Mouse (Mus musculus) adrenal gland, adult (tissue): ENCODE results near the gene Car7.
"Not testable (repeated sequence)": the region's sequence is repeated elsewhere in the genome, so short reads cannot be mapped to it uniquely, and the experiment has no call there.

Experiments used
- DNase-seq, 2 experiments: peaks; one replicate each; pipeline ENCODE4 v3.0.0; 2022 to 2023; ENCODE audit warnings: low spot score in 1 of 2; ENCODE audit not compliant: inconsistent age in 2 of 2

The Car7 gene

DNA sequence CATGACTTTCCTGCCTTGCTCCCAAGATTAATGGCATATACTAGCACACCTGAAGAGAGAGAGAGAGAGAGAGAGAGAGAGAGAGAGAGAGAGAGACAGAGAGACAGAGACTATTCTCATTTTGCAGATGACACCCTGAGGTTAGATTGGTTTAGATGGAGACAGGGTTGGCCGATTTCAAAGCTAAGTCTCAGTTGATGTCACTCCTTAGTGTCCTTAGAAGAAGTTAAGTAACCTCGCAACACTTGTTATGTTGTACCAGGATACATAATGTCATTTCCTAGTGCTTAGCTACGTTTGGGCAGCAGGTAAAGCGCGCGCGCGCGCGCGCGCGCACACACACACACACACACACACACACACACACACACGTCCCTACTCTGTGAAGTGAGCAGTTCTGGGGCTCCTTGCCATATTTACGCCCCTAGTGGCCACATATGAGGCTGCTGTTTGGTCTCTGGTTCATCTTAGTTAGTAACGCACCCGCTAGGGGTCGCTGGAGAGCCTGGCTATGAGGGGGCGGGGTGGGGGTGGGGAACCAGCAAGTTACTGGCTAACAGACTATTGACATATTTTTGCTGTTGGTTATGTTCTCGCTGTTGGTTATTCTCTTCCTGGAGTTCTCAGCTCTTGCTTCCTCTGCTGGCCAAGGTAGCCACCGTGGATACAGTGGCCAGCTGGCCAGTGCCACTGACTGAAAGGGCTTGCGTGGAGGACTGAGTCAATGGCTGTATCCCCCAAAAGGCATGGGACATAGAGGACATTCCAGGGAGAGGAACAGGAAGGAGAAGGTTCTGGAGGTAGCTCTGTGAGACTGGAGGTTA, 30.4 kb downstream of the Car7 start:
- DNase-seq = peak; percentile 81 to 94

DNA sequence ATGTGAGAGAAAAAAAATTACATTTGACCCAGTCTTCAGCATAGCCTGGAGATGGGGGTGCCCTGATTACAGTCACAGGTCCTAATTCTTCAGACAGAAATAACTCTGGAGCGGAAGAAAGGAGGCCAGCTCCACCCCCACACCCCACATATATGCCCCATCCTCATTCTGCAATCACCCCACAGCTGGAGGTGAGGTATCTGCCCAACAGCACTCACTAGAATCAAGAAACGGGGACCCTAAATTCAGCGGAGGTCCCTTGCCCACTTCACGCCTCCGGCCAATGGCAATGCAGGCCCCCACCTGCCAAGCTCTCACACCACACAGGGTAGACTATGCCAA, 30.9 kb downstream of the Car7 start:
- DNase-seq = peak in 1 of 2 experiments; percentile 28

GRCm38 (mm10) chr8:104569559-104569958, 35.1 kb downstream of the Car7 start:
- DNase-seq = peak; percentile 55 to 77

- peak; percentile 84 to 94 for DNase-seq
Observed at GRCm38 (mm10) chr8:104570436-104571343, 36.2 kb downstream of the Car7 start.

DNA sequence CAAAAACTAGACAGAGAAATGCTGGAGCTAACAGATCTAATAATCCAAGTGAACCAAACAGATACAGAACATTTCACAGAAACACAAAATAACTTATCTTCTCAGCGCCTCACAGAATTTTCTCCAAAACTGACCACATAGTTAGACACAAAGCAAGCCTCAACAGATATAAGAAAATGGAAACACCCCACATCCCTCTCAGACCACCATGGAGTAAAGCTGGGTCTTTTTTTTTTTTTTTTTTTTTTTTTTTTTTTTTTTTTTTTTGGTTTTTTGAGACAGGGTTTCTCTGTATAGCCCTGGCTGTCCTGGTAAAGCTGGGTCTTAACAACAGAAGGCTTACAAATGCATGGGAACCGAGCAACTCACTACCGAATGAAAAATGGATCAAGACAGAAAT, 42.3 kb downstream of the Car7 start:
- DNase-seq = no peak

DNA sequence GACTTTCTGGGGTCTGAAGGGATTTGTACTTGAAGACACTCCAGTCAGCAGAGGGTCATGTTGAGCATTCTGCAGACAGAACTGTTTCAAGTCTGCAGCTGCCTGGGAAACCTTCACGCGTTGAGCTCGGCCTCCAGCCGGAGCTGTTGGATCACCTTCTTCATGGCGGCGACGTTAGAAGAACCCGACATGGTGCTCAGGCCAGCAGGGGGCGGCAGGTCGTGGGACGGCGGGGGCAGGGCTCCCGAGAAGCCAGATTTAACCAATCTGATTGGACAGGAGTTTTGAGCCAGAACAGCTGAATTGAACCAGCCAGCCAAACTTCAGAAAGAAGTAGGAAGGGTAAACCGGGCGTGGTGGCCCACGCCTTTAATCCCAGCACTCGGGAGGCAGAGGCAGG, 43.1 kb downstream of the Car7 start:
- DNase-seq = not testable (repeated sequence)

DNA sequence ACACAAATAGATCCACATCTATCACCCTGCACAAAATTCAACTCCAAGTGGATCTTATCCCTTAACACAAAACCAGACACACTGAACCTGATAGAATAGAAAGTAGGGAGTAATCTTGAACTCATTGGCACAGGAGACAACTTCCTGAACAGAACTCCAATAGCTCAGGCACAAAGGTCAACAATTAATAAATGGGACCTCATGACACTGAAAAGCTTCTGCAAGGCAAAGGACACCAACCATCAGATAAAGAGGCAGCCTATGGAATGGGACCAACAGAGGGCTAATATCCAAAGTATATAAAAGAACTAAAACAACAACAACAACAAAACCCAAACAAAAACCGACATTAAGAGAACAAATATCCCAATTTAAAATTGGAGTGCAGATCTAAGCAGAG, 50.0 kb downstream of the Car7 start:
- DNase-seq = no peak

GRCm38 (mm10) chr8:104590284-104590683, 55.8 kb downstream of the Car7 start:
- DNase-seq = no peak

- DNase-seq = peak; percentile 94 to 99
Observed at GRCm38 (mm10) chr8:104591133-104591834, 56.8 kb downstream of the Car7 start, which contains the start of gene Pdp2. Pdp2 (plus strand) TSS chr8:104591451.

GRCm38 (mm10) chr8:104591856-104592255, 57.4 kb downstream of the Car7 start:
- DNase-seq = no peak

GRCm38 (mm10) chr8:104592566-104592965, 58.1 kb downstream of the Car7 start:
- DNase-seq = peak; percentile 13 to 71

DNA sequence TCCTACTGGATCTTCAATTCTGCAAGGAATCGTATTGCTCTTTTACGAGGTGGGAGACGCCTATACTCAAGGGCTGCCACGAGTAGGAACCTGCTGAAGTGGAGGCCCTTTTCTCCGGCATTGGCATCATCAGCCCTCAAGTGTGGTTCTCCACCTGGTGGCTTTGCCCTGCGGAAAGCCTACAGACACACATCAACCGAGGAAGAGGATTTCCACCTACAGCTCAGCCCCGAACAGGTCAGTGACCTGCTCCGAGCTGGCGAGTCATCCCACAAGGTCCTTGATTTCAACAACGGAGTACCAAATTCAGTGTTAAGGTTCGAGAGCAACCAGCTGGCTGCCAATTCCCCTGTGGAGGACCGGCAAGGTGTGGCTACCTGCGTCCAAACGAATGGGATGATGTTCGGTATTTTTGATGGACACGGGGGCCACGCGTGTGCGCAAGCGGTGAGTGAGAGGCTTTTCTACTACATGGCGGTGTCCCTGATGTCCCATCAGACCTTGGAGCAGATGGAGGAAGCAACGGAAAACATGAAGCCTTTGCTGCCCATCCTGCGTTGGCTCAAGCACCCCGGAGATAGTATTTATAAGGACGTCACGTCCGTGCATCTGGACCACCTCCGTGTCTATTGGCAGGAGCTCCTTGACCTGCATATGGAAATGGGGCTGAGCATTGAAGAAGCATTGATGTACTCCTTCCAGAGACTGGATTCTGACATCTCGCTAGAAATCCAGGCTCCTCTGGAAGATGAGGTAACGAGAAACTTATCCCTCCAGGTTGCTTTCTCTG, 59.2 kb downstream of the Car7 start:
- peak; percentile 23 to 60 for DNase-seq

DNA sequence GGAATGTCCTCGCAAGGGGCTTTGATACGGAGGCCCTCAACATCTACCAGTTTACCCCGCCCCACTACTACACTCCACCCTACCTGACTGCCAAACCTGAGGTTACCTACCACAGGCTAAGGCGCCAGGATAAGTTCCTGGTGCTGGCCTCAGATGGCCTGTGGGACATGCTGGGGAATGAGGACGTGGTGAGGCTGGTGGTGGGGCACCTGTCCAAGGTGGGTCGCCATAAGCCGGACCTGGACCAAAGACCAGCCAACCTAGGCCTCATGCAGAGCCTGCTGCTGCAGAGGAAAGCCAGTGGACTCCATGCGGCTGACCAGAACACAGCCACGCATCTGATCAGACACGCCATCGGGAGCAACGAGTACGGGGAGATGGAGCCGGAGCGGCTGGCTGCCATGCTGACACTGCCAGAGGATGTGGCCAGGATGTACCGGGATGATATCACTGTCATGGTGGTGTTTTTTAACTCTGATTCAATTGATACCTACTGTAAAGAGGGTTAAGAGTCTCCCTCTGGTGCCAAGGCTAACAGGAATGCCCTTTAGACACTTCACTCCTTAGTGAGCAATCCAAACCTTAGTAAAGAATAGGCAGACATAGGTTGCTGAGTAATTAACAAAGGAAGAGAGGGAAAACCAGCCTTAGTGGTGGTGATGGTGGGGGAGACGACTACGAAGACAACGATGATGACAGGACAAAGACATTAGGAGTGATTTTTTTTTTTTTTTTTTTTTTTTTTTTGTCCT, 60.3 kb downstream of the Car7 start:
- peak; percentile 20 to 52 for DNase-seq

GRCm38 (mm10) chr8:104595773-104596536, 61.5 kb downstream of the Car7 start:
- peak; percentile 37 to 74 for DNase-seq

GRCm38 (mm10) chr8:104597656-104598055, 63.2 kb downstream of the Car7 start:
- DNase-seq = peak; percentile 55 to 83

DNA sequence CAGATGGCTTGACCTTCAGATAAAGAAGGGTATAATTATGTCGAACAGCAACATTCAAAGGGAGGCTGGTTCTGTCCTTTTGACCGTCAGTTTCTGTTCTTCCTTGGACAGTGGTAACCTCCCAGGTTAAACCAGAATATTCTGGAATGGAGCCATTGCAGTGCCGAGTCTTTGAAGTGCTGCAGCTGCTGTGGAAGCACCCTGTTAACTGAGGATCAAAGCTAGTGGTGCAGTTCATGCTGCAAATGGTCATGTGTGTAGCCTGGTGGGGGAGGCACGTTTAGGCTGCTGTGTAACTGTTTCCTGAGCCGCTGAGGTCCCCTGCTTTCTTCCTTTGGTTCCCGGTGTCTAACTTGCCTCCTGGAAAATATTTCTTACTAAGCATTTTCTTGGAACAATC, 64.0 kb downstream of the Car7 start:
- DNase-seq = peak; percentile 61 to 78
